Mouse (Mus musculus): ENCODE measurements at regions not wholly inside any gene's neighbourhood (a gene's known extent, or its start where the extent isn't known, plus 50 kb on each side); places are given as distances from the start of the nearest gene placed in this dataset.

DNA sequence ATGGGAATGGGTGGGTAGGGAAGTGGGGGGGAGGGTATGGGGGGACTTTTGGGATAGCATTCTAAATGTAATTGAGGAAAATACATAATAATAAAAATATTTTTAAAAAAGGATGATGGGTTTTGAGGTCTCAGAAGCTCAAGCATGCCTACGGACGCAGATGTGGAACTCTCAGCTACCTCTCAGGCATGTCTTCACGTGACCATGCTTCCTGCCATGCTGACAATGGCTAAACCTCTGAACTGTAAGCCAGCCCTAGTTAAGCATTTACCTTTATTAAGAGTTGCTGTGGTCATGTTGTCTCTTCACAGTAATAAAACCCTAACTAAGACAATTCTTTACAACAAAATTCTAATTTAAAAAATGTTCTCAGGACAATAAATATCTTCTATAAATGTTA is 80.0 kb downstream of the Tex36 start:
- Histone ChIP-seq H3K36me3 (ENCODE audit: poor library complexity, severe bottlenecking) (no peaks in the 10 kb centered on the region), H3K4me2 (no peak overlapping the region), H3K27ac (no peak overlapping the region), H3K9ac (no peak overlapping the region), H3K4me1 (no peaks in the 10 kb centered on the region), H3K27me3 (no peaks in the 10 kb centered on the region), H3K4me3 (no peak overlapping the region), H3K9me3 (replicated peaks) (no peaks in the 10 kb centered on the region)
- no peak for ATAC-seq
- 88% methylated on average over 3 of the region's 3 CpGs for WGBS

DNA sequence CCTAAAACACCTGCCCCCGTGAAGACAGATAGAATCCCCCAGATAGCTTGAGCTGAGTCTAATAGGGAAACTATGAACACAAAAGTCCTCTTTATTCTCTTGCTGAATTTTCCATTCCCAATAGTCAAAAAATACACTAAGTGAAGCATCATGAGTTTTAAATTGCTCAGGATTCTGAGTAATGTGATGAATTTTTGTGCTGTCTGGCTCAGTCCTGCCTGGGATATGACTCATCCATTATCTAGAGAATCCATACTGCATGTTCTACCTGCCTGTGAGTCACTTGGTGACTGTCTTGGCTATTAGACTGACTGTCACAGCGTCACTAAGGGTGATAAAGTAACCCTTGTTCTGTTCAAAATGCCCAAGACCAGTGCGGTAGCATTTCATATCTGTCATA is 83.0 kb downstream of the Tex36 start:
- WGBS = 89% methylated on average over 3 of the region's 3 CpGs
- no peaks in the 10 kb centered on the region for H3K36me3 ChIP-seq (ENCODE audit: poor library complexity, severe bottlenecking)
- no peak overlapping the region for H3K27ac ChIP-seq
- no peaks in the 10 kb centered on the region for H3K9me3 ChIP-seq (replicated peaks)
- no peak overlapping the region for H3K4me3 ChIP-seq
- no peaks in the 10 kb centered on the region for H3K27me3 ChIP-seq
- no peak overlapping the region for H3K9ac ChIP-seq
- ATAC-seq = no peak
- H3K4me1 ChIP-seq = no peaks in the 10 kb centered on the region
- no peak overlapping the region for H3K4me2 ChIP-seq

GRCm38 (mm10) chr7:133517576-133517975 is 84.4 kb downstream of the Tex36 start:
- Histone ChIP-seq H3K27ac (no peak overlapping the region), H3K4me1 (no peaks in the 10 kb centered on the region), H3K27me3 (no peaks in the 10 kb centered on the region), H3K36me3 (ENCODE audit: poor library complexity, severe bottlenecking) (no peaks in the 10 kb centered on the region), H3K4me3 (no peak overlapping the region), H3K9me3 (replicated peaks) (no peaks in the 10 kb centered on the region), H3K9ac (no peak overlapping the region), H3K4me2 (no peak overlapping the region)
- no peak for ATAC-seq
- WGBS = 87% methylated on average over 5 of the region's 5 CpGs

GRCm38 (mm10) chr7:133510926-133511325 is 91.0 kb downstream of the Tex36 start:
- H3K9me3 ChIP-seq (replicated peaks) = no peaks in the 10 kb centered on the region
- H3K4me1 ChIP-seq = peaks cover 15% of the 10 kb centered on the region
- H3K27me3 ChIP-seq = no peaks in the 10 kb centered on the region
- 80% methylated on average over 5 of the region's 5 CpGs for WGBS
- H3K36me3 ChIP-seq (ENCODE audit: poor library complexity, severe bottlenecking) = no peaks in the 10 kb centered on the region
- H3K4me2 ChIP-seq = no peak overlapping the region
- H3K4me3 ChIP-seq = no peak overlapping the region
- no peak for ATAC-seq
- H3K27ac ChIP-seq = no peak overlapping the region
- H3K9ac ChIP-seq = no peak overlapping the region

DNA sequence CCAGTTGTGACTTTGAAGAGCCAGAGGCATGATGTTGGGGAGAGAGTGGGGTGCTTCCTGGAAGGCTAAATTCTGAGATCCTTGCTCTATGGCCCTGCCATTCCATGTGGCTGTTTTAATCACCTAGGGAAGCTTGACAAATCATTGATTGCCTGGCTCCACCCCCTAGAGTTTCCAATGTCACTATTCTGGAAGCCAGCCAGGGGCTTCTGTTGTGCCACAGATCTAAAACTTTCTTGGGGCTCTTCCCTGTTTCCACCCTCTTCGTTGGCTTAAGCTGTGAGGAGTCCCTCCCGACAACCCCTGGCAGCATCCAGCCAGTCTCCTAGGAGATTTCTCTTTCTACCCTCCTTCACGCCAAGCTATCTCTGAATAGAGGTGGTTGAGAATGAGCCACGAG is 92.5 kb downstream of the Tex36 start:
- ATAC-seq = no peak
- 19% methylated on average over 4 of the region's 4 CpGs for WGBS
- H3K4me3 ChIP-seq = no peak overlapping the region
- H3K27me3 ChIP-seq = no peaks in the 10 kb centered on the region
- no peak overlapping the region for H3K27ac ChIP-seq
- peaks cover 15% of the 10 kb centered on the region for H3K4me1 ChIP-seq
- H3K9ac ChIP-seq = no peak overlapping the region
- H3K9me3 ChIP-seq (replicated peaks) = no peaks in the 10 kb centered on the region
- H3K4me2 ChIP-seq = no peak overlapping the region
- H3K36me3 ChIP-seq (ENCODE audit: poor library complexity, severe bottlenecking) = no peaks in the 10 kb centered on the region

GRCm38 (mm10) chr7:133508370-133509012 is 93.5 kb downstream of the Tex36 start:
- Histone ChIP-seq H3K4me3 (no peak overlapping the region), H3K4me1 (peaks cover 15% of the 10 kb centered on the region), H3K27me3 (no peaks in the 10 kb centered on the region), H3K9me3 (replicated peaks) (no peaks in the 10 kb centered on the region), H3K4me2 (no peak overlapping the region), H3K36me3 (ENCODE audit: poor library complexity, severe bottlenecking) (no peaks in the 10 kb centered on the region), H3K9ac (no peak overlapping the region), H3K27ac (no peak overlapping the region)
- WGBS = 76% methylated on average over 11 of the region's 11 CpGs
- no peak for ATAC-seq

DNA sequence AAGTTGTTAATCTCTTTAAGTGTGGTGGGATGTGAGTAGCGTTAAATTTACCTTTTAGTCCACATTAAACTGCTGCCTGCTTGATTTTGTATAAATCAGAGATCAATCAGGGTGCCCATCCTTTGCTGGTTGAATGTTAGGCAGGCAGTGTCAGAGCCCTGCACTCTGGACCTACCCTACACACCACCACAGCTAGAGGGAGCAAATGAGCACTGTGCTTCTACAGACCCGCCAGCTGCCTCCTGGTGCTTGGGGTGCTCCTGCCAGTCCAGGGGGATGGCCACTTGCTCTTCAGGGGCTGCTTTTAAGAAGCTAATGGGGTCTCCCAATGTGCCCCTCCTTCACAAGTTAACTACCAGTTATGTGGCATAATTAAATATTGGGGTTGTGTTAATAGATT is 96.3 kb downstream of the Tex36 start:
- Histone ChIP-seq H3K27me3 (no peaks in the 10 kb centered on the region), H3K4me1 (peaks cover 15% of the 10 kb centered on the region), H3K36me3 (ENCODE audit: poor library complexity, severe bottlenecking) (no peaks in the 10 kb centered on the region), H3K4me2 (no peak overlapping the region), H3K4me3 (no peak overlapping the region), H3K9ac (no peak overlapping the region), H3K9me3 (replicated peaks) (no peaks in the 10 kb centered on the region), H3K27ac (no peak overlapping the region)
- WGBS = 98% methylated on average over 2 of the region's 2 CpGs
- ATAC-seq = no peak

DNA sequence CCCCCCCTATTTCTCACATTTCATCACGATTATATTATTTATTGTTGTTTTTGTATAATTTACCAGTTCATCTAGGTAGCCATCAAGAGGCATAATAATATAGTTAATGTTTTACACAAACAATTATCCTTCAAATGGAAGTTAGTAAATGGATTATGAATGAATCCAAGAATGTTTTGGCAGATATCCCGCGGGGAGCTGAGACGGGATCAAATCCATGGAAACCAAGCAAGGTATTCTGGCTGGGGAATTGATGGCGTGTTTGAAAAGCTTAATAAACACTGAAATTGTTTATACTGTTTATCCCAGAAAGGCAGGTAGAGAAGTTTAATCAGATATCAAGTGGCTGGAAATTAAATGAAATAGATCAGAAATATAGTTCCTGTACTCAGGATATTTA is 98.0 kb downstream of the Tex36 start:
- Histone ChIP-seq H3K4me2 (no peak overlapping the region), H3K27me3 (no peaks in the 10 kb centered on the region), H3K4me3 (no peak overlapping the region), H3K9ac (no peak overlapping the region), H3K9me3 (replicated peaks) (no peaks in the 10 kb centered on the region), H3K36me3 (ENCODE audit: poor library complexity, severe bottlenecking) (no peaks in the 10 kb centered on the region), H3K4me1 (peaks cover 6% of the 10 kb centered on the region; the same call in 1 of the 2 replicates), H3K27ac (no peak overlapping the region)
- no peak for ATAC-seq
- 75% methylated on average over 5 of the region's 5 CpGs for WGBS

DNA sequence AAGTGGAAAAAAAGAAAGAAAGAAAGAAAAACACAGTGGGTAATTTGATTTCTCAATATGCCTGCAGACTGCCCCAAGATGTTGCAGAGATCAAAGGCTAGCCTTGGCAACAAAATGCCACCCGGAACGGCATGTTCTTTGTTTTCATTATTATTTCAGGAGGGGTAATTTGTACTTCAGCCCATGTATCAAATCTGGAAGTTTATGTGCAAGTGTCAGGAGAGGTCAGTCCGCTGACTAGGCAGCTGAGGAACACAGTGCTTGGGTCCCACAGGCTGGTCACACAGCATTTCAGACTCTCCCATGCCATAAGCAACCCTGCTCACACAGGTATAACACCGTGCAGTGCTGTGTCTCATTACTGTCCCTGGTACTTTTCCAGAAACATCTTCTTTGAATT is 99.2 kb downstream of the Tex36 start:
- 71% methylated on average over 4 of the region's 4 CpGs for WGBS
- Histone ChIP-seq H3K27me3 (no peaks in the 10 kb centered on the region), H3K4me3 (no peak overlapping the region), H3K9me3 (replicated peaks) (no peaks in the 10 kb centered on the region), H3K9ac (no peak overlapping the region), H3K36me3 (ENCODE audit: poor library complexity, severe bottlenecking) (no peaks in the 10 kb centered on the region), H3K4me2 (no peak overlapping the region), H3K27ac (no peak overlapping the region), H3K4me1 (no peaks in the 10 kb centered on the region)
- ATAC-seq = no peak

- ATAC-seq = no peak
- no peaks in the 10 kb centered on the region for H3K36me3 ChIP-seq (ENCODE audit: poor library complexity, severe bottlenecking)
- WGBS = 98% methylated on average over 3 of the region's 3 CpGs
- no peaks in the 10 kb centered on the region for H3K27me3 ChIP-seq
- no peak overlapping the region for H3K4me3 ChIP-seq
- H3K27ac ChIP-seq = no peak overlapping the region
- no peak overlapping the region for H3K4me2 ChIP-seq
- H3K9me3 ChIP-seq (replicated peaks) = no peaks in the 10 kb centered on the region
- peaks cover 5% of the 10 kb centered on the region; the same call in 1 of the 2 replicates for H3K4me1 ChIP-seq
- no peak overlapping the region for H3K9ac ChIP-seq
These were observed 104.4 kb downstream of the Tex36 start for GRCm38 (mm10) chr7:133497551-133497950.

- 66% methylated on average over 8 of the region's 8 CpGs for WGBS
- H3K27ac ChIP-seq = no peak overlapping the region
These were observed 106.9 kb downstream of the Tex36 start for GRCm38 (mm10) chr7:133494982-133495550.

DNA sequence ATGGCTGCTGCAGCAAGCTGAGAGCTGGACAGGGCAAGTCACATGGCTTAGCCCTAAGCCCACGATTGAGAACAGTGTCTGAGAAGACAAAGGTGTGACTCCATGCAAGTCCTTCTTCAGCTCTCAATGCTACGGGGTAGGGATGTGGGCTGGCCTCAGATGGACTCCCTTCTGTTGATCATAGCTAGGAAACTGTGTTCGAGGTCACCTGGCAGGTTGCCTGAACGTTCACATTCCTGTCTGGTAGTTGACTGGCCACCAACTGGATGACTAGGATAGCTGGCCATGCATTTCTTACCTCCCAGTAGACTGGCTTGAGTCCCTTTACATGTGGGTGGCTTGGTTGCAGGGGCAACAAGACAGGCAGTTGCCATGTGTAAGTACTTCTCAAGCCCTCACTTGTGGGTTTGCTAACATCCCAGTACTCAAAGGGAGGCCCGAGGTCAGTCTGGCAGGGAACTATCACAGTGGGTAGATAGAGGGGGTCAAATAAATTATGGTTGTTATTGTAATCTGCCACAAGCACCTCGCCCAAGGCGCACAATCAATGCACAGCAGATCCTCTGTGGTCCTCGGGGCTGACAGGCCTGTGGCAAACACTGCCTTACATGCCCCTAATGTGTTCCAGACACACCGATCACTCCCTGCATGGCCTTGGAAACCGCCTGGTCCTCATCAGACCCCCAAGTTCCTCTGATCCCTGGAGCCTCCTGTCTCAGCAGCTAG is 107.5 kb downstream of the Tex36 start:
- Histone ChIP-seq H3K27ac (no peak overlapping the region), H3K4me2 (no peak overlapping the region), H3K36me3 (ENCODE audit: poor library complexity, severe bottlenecking) (no peaks in the 10 kb centered on the region), H3K9ac (no peak overlapping the region), H3K4me3 (no peak overlapping the region), H3K4me1 (peaks cover 5% of the 10 kb centered on the region; the same call in 1 of the 2 replicates), H3K27me3 (no peaks in the 10 kb centered on the region), H3K9me3 (replicated peaks) (no peaks in the 10 kb centered on the region)
- 83% methylated on average over 10 of the region's 10 CpGs for WGBS
- ATAC-seq = no peak

More at GRCm38 (mm10) chr7:133494982-133495550, 106.9 kb downstream of the Tex36 start:
- no peak overlapping the region for H3K4me3 ChIP-seq
- no peak for ATAC-seq
- H3K4me1 ChIP-seq = peaks cover 5% of the 10 kb centered on the region; the same call in 1 of the 2 replicates
- no peak overlapping the region for H3K9ac ChIP-seq
- H3K4me2 ChIP-seq = no peak overlapping the region
- H3K9me3 ChIP-seq (replicated peaks) = no peaks in the 10 kb centered on the region
- no peaks in the 10 kb centered on the region for H3K27me3 ChIP-seq
- H3K36me3 ChIP-seq (ENCODE audit: poor library complexity, severe bottlenecking) = no peaks in the 10 kb centered on the region
